Mouse (Mus musculus): Measurements from ENCODE around the gene AF067063. TPM values are rescaled to one million over a fixed set of nuclear protein-coding genes. Genes with fewer than 3 reads are reported as not detected.

AF067063 gene
- not detected in 2 replicates for polyA plus RNA-seq (2012; rRNA removed; ENCODE audit: low replicate concordance)

GRCm38 (mm10) chr13:119830116-119830515, at the start of gene AF067063:
Gene AF067063 (minus strand): TSS chr13:119830216.

GRCm38 (mm10) chr13:119835320-119836056, 5.5 kb upstream of the AF067063 start, which contains the start of gene D13Ertd608e:
Gene D13Ertd608e (plus strand): TSS chr13:119836006.

GRCm38 (mm10) chr13:119790761-119791579, 39.0 kb downstream of the AF067063 start, which contains the start of gene Zfp131:
Gene Zfp131 (minus strand): TSS chr13:119790889.

Other genes with a start within 250 kb of the AF067063 start
- 0.04 and 2.5 TPM in 2 replicates for gene Ccl28, start 206.4 kb downstream of the AF067063 start, polyA plus RNA-seq (2012; rRNA removed; ENCODE audit: low replicate concordance)
- 36.6 and 111 TPM in 2 replicates for gene Hmgcs1, start 139.8 kb downstream of the AF067063 start, polyA plus RNA-seq (2012; rRNA removed; ENCODE audit: low replicate concordance)
- 0.78 and 1.1 TPM in 2 replicates for gene Nim1k, start 74.3 kb downstream of the AF067063 start, polyA plus RNA-seq (2012; rRNA removed; ENCODE audit: low replicate concordance)
- gene Zfp131, start 39.3 kb downstream of the AF067063 start, polyA plus RNA-seq (2012; rRNA removed; ENCODE audit: low replicate concordance) = 5.2 and 11.7 TPM in 2 replicates
- 0.60 TPM in 1 of 2 replicates, not detected in the other for gene D13Ertd608e, start 5.8 kb upstream of the AF067063 start, polyA plus RNA-seq (2012; rRNA removed; ENCODE audit: low replicate concordance)
- gene Tcstv1, start 64.6 kb upstream of the AF067063 start, polyA plus RNA-seq (2012; rRNA removed; ENCODE audit: low replicate concordance) = not detected in 2 replicates
- gene Gm21761, start 99.1 kb upstream of the AF067063 start, polyA plus RNA-seq (2012; rRNA removed; ENCODE audit: low replicate concordance) = not detected in 2 replicates
- not detected in 2 replicates for gene B020031M17Rik, start 120.6 kb upstream of the AF067063 start, polyA plus RNA-seq (2012; rRNA removed; ENCODE audit: low replicate concordance)
- gene Gm36079, start 196.8 kb upstream of the AF067063 start, polyA plus RNA-seq (2012; rRNA removed; ENCODE audit: low replicate concordance) = not detected in 2 replicates
- 4.2 and 4.8 TPM in 2 replicates for gene Gm21188, start 222.0 kb upstream of the AF067063 start, polyA plus RNA-seq (2012; rRNA removed; ENCODE audit: low replicate concordance)